Mouse (Mus musculus): ENCODE measurements around the gene Phf13. TPM values are rescaled to one million over a fixed set of nuclear protein-coding genes. Genes with fewer than 3 reads are reported as not detected.

The Phf13 gene
- total RNA-seq, 2 experiments from 2014 or later, result 12.4 to 13.2 TPM

- DNase-seq (ENCODE audit: low spot score in 2 of 2), result no peak
These were observed 3.0 kb downstream of the Phf13 start for GRCm38 (mm10) chr4:151993035-151993434.

DNA sequence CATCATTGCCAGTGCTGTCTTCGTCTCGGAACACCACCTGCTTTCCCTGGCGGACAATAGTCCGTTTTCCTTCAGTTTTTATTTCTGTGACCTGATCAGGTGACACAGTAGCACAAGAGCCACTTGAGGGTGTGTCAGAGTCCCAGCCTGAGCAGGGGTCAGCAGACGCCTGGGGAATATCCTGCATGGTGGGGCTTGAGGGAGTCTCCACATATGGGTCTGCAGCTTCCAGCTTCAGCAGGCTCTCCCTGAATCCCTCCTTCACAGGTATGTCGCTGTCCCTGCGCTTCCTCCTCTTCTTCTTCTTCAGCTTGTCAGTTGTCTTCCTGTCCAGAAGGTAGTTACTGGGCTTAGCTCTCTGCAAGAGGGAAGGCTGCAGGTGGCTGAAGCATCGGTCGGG lies 4.0 kb downstream of the Phf13 start:
- DNase-seq (ENCODE audit: low spot score in 2 of 2), result no peak

- DNase-seq (ENCODE audit: low spot score in 2 of 2), result no peak
These were observed 7.0 kb downstream of the Phf13 start for GRCm38 (mm10) chr4:151989110-151989488.

GRCm38 (mm10) chr4:151988342-151989109 lies 7.5 kb downstream of the Phf13 start, which contains the start of gene Thap3:
Gene Thap3 (minus strand): TSS chr4:151988997.
- DNase-seq (ENCODE audit: low spot score in 2 of 2), result peak; percentile 86 to 87

- no peak for DNase-seq (ENCODE audit: low spot score in 2 of 2)
These were observed 8.1 kb downstream of the Phf13 start for GRCm38 (mm10) chr4:151988014-151988341.

GRCm38 (mm10) chr4:151986650-151987049 lies 9.4 kb downstream of the Phf13 start:
- no peak for DNase-seq (ENCODE audit: low spot score in 2 of 2)

GRCm38 (mm10) chr4:151985886-151986285 lies 10.2 kb downstream of the Phf13 start:
- no peak for DNase-seq (ENCODE audit: low spot score in 2 of 2)

- DNase-seq (ENCODE audit: low spot score in 2 of 2), result no peak
These were observed 12.5 kb downstream of the Phf13 start for GRCm38 (mm10) chr4:151983560-151983959.

DNA sequence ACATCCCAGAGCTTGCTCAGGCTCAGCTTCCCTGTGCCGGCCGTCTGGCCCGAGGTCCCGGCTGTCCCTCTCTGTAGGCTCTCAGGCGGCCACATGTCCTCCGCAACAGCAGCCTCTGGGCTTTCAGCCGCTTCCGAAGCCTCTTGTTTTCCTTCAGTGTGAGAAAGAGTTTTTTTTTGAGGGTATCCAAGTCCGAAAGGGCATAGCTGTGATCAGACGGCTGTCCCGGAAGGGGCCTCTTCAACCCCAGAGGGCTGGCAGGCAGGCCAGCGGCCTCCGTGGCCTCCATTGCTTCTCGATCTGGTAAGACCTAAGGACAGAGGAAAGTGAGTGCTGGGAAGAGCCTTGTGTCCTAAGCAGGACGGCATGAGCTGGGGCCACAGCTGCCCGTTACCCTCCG lies 13.0 kb downstream of the Phf13 start:
- no peak for DNase-seq (ENCODE audit: low spot score in 2 of 2)

- peak; percentile 84 to 86 for DNase-seq (ENCODE audit: low spot score in 2 of 2)
These were observed 14.7 kb downstream of the Phf13 start for GRCm38 (mm10) chr4:151981363-151981762.

DNA sequence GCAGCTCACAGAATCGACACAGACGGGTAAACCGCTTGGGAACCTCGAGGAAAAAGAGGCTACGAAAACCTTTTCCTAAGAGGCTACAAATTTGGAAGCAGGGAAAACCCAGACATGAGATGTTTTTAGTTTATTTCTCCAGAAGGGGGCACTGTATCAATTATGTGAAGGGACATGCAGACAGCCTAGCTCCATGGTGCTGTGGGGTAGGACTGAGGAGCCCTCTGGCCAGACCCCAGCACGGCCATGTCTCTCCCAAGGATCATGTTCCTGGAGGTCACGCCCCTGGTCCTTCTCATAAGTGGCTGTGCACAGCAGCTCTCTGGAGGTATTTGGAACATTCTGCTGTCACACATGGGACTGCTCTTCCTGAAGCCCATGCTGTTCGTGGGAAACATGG lies 15.4 kb downstream of the Phf13 start:
- no peak for DNase-seq (ENCODE audit: low spot score in 2 of 2)

GRCm38 (mm10) chr4:151977748-151978147 lies 18.3 kb downstream of the Phf13 start:
- peak; percentile 78 to 85 for DNase-seq (ENCODE audit: low spot score in 2 of 2)

DNA sequence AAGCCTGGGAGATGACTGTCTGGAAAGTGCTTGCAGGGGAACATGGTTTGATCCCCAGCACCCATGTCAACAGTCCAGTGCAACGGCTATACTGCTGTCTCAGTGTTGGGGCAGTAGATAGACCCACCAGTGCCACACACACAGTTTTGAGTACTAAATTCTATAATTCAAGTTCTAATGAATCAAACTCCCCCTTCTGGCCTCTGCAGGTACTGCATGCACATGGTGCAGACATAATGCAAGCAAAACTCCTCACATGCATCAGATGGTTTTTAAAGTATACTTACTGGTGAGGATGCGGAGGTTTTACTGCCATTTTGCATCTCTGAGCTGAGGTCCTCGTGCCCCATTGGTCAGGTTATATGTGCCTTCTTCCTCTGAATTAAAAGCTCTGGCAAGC lies 20.6 kb downstream of the Phf13 start:
- no peak for DNase-seq (ENCODE audit: low spot score in 2 of 2)

DNA sequence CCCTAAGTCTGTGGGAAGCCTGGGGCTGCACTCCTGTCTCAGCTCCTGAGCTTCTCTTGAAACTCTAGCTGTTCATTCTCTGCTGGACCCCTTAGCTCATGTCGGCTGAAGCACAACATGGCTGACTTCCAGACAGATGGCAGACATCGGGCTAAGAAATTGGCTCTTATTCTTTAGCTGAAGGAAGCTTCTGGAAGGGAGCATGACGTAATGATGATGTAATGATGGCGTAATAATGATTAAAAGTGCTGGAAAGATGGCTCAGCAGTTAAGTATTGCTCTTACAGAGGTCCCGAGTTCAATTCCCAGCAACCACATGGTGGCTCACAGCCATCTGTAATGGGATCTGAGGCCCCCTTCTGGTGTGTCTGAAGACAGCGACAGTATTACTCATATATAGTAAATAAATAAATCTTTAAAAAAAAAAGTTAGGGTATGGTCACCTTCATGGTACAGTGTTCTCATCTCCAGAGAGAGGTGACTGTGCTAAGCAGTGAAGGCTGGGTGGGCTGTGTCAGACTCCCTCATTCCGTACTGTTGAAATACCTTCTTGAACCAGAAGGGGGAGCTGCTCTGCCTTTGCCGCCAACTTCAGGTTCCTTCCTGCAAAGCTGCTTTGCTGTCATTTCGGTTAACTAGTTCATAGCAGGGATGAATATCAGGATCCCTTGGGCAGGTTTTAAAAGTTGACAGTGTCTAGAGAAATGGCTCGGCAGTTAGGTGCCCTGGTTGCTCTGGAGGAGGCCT lies 23.7 kb downstream of the Phf13 start:
- DNase-seq (ENCODE audit: low spot score in 2 of 2), result no peak

DNA sequence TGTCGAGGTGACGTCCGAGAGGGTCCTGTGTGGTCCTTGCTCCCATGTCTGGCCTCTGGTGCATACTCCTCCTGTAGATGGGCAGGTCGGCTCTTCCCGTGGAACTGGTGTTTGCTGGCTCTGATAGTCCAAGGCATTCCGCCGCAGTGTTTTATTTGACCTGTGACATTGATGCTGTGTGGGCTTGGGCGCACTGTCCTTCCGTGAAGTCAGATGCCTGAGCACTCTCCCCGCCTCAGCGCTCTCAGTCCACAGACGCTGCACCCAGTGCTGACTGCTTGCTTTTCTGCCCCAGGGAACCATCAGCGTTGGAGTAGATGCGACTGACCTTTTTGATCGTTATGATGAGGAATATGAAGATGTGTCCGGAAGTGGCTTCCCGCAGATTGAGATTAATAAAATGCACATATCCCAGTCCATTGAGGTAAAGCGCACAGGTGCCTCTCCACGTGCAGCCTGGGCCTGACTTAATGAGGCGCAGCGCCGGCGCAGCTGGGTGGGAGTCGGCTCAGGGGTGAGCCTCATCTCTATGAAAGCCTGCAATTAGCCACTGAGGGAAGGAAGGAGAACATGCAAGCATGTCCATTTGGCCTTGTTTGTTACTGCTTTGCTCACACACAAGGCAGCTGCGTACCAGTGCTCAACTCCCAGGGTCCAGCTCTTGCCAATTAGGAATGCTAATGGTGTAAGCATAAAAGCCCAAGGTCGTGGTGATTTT lies 27.7 kb downstream of the Phf13 start:
- no peak for DNase-seq (ENCODE audit: low spot score in 2 of 2)

DNA sequence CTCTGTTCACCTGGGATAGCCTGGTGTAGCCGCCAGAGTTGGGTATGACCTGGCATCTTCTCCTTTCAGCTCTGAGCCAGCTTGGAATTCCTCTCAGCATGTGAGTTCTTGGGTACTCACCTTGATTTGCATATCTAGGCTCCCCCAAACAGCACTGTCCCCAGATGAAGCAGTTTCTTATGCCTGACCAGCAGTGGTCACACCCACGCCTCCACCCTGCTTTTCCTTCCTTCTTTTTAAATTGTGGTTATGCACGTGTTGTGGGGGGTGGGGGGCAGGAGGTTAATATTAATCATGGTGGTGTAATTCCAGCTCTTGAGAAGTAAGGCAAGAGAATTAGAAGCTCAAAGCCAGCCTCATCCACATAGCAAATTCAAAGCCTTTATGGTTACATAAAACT lies 33.2 kb downstream of the Phf13 start:
- DNase-seq (ENCODE audit: low spot score in 2 of 2), result no peak

DNA sequence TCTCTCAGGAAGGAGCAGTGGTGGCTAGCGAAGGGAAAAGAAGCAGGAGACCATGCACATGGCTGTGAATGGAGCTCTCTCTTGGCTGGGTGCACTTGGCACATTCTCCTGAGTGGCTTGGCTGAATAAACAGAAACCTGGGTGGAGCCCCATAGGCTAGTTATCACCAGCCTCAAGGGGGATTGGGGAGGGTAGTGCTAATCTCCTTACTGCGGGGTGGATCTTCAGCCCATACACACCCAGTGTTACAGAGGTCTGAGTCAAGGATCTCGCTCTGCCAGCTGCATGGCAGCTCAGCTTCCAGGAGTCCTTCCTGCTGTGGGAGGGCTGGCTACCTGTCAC lies 35.6 kb downstream of the Phf13 start:
- no peak for DNase-seq (ENCODE audit: low spot score in 2 of 2)

GRCm38 (mm10) chr4:151959849-151960512 lies 36.1 kb downstream of the Phf13 start:
- DNase-seq (ENCODE audit: low spot score in 2 of 2), result no peak

DNA sequence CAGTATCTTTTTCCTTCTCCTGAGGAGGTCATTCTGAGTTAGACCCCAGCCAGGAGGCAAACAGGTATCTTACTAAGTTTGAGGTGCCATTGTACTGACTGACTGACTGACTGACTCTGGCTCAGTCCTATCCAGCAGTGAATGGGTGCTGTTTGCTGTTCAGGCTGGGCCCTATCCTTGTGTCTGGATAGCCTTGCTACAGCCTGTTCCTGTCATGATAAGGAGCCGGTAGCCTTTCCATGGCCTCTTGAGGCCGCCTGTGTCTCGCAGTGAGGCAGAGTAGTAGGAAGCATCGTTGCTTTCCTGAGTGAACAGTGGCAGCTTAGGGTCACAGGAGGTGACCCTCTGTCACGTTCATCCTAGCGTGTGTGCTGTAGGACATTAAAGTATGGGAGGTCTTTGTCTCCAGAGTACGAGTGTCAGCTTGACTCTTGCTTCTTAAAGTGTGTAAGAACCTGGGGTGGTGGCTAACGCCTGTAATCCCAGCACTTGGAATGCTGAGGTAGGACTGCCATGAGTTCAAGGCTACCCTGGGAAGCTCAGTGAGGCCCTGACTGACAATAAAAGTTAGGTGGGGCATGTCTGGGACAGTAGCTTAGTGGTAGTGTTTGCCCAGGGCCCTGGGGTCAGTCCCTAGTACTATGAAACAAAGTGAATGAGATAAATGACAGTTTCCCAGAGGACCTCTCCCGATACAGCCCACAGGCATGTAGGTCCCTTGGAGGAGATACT lies 38.3 kb downstream of the Phf13 start:
- no peak for DNase-seq (ENCODE audit: low spot score in 2 of 2)

- no peak for DNase-seq (ENCODE audit: low spot score in 2 of 2)
These were observed 40.3 kb downstream of the Phf13 start for GRCm38 (mm10) chr4:151955791-151956190.

GRCm38 (mm10) chr4:151953209-151953608 lies 42.8 kb downstream of the Phf13 start:
- DNase-seq (ENCODE audit: low spot score in 2 of 2), result no peak

All from adrenal gland, adult 18-20 months (tissue).